Mouse (Mus musculus): ENCODE data around the gene Maneal. TPM values are rescaled to one million over a fixed set of nuclear protein-coding genes. Genes with fewer than 3 reads are reported as not detected.

The Maneal gene
- total and polyA plus RNA-seq, 3 experiments, result 0.08 TPM; not detected in 2

DNA sequence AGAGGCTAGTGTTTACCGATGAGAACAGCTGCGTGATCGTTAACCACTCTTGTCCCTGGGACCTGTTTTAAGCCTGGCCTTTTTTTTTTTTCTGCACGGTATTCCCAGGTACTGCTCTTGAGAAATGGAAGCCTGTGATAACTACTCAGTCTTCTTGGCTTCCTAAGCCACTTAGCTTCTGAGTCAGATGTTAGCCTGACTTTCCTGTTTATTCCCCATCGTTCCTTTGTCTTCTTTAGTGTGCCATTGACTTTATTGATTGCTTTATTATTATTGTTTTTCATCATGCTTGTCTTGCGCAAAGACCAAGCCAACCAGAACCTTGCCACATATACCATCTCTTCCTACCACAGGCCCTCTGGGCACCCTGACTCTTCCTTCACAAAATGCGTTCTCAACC is 51.9 kb downstream of the Maneal start:
- no peak overlapping the region for H3K27ac ChIP-seq (ENCODE audit: control insufficient read depth, low read depth, low read length)
- no peak overlapping the region for H3K9ac ChIP-seq (ENCODE audit: control insufficient read depth, low read depth, low read length, poor library complexity, severe bottlenecking)
- no peak overlapping the region for H3K4me3 ChIP-seq (ENCODE audit: control insufficient read depth in 1 of 2, insufficient read depth in 1 of 2, low read depth in 2 of 2, low read length in 2 of 2)
- DNase-seq (ENCODE audit: low read depth, low spot score), result no peak
- peaks cover 53% of the 10 kb centered on the region for H3K79me2 ChIP-seq (ENCODE audit: control insufficient read depth, insufficient read depth, low read length, poor library complexity)
- H3K36me3 ChIP-seq (ENCODE audit: control insufficient read depth in 1 of 2, insufficient read depth in 2 of 2, low read length in 2 of 2), result peaks cover 22 to 36% of the 10 kb centered on the region in 2 experiments
- H3K9me3 ChIP-seq (replicated peaks; ENCODE audit: insufficient read depth, low read length), result no peaks in the 10 kb centered on the region
- H3K27me3 ChIP-seq (ENCODE audit: control insufficient read depth in 1 of 2, insufficient read depth in 2 of 2, low read length in 2 of 2), result no peaks in the 10 kb centered on the region
- no peak for TF ChIP-seq MAX (IDR thresholded peaks at IDR 0.05; ENCODE audit: low read length)
- TF ChIP-seq ELF1 (IDR thresholded peaks at IDR 0.05; ENCODE audit: low read depth, low read length), result no peak
- TF ChIP-seq ZMIZ1 (IDR thresholded peaks at IDR 0.05; ENCODE audit: low read depth, low read length), result no peak
- no peak for TF ChIP-seq TBP (IDR thresholded peaks at IDR 0.05; ENCODE audit: low read depth, low read length)
- no peak for TF ChIP-seq USF1 (IDR thresholded peaks at IDR 0.05; ENCODE audit: low read depth, low read length)
- TF ChIP-seq CTCF (IDR thresholded peaks at IDR 0.05 in 2 of 3, conservative IDR thresholded peaks at IDR 0.05 in 1 of 3; ENCODE audit: control insufficient read depth in 1 of 3, insufficient read depth in 1 of 3, low read depth in 2 of 3, low read length in 3 of 3, poor library complexity in 1 of 3, severe bottlenecking in 1 of 3), result no peak
- H3K4me1 ChIP-seq (ENCODE audit: control insufficient read depth in 1 of 2, insufficient read depth in 2 of 2, low read length in 2 of 2), result peaks cover 0 to 31% of the 10 kb centered on the region in 2 experiments

GRCm38 (mm10) chr4:124809136-124809883 is 52.7 kb downstream of the Maneal start:
- Histone ChIP-seq H3K27me3 (ENCODE audit: control insufficient read depth in 1 of 2, insufficient read depth in 2 of 2, low read length in 2 of 2) (no peaks in the 10 kb centered on the region), H3K27ac (ENCODE audit: control insufficient read depth, low read depth, low read length) (no peak overlapping the region), H3K79me2 (ENCODE audit: control insufficient read depth, insufficient read depth, low read length, poor library complexity) (peaks cover 59% of the 10 kb centered on the region), H3K4me3 (ENCODE audit: control insufficient read depth in 1 of 2, insufficient read depth in 1 of 2, low read depth in 2 of 2, low read length in 2 of 2) (no peak overlapping the region), H3K36me3 (ENCODE audit: control insufficient read depth in 1 of 2, insufficient read depth in 2 of 2, low read length in 2 of 2) (peaks cover 25 to 38% of the 10 kb centered on the region in 2 experiments), H3K4me1 (ENCODE audit: control insufficient read depth in 1 of 2, insufficient read depth in 2 of 2, low read length in 2 of 2) (peaks cover 0 to 38% of the 10 kb centered on the region in 2 experiments), H3K9ac (ENCODE audit: control insufficient read depth, low read depth, low read length, poor library complexity, severe bottlenecking) (no peak overlapping the region), H3K9me3 (replicated peaks; ENCODE audit: insufficient read depth, low read length) (no peaks in the 10 kb centered on the region)
- DNase-seq (ENCODE audit: low read depth, low spot score), result no peak
- no peak for TF ChIP-seq USF1 (IDR thresholded peaks at IDR 0.05; ENCODE audit: low read depth, low read length)
- 0 out of 2 replicates have a peak, but pooled peaks have one; percentile 31 for TF ChIP-seq MXI1 (IDR thresholded peaks at IDR 0.05; ENCODE audit: low read depth, low read length)

GRCm38 (mm10) chr4:124808511-124808910 is 53.5 kb downstream of the Maneal start:
- H3K4me3 ChIP-seq (ENCODE audit: control insufficient read depth in 1 of 2, insufficient read depth in 1 of 2, low read depth in 2 of 2, low read length in 2 of 2), result no peak overlapping the region
- H3K4me1 ChIP-seq (ENCODE audit: control insufficient read depth in 1 of 2, insufficient read depth in 2 of 2, low read length in 2 of 2), result peaks cover 2 to 44% of the 10 kb centered on the region in 2 experiments
- no peaks in the 10 kb centered on the region for H3K27me3 ChIP-seq (ENCODE audit: control insufficient read depth in 1 of 2, insufficient read depth in 2 of 2, low read length in 2 of 2)
- no peaks in the 10 kb centered on the region for H3K9me3 ChIP-seq (replicated peaks; ENCODE audit: insufficient read depth, low read length)
- no peak overlapping the region for H3K9ac ChIP-seq (ENCODE audit: control insufficient read depth, low read depth, low read length, poor library complexity, severe bottlenecking)
- peaks cover 25 to 41% of the 10 kb centered on the region in 2 experiments for H3K36me3 ChIP-seq (ENCODE audit: control insufficient read depth in 1 of 2, insufficient read depth in 2 of 2, low read length in 2 of 2)
- no peak overlapping the region for H3K27ac ChIP-seq (ENCODE audit: control insufficient read depth, low read depth, low read length)
- no peak for DNase-seq (ENCODE audit: low read depth, low spot score)
- H3K79me2 ChIP-seq (ENCODE audit: control insufficient read depth, insufficient read depth, low read length, poor library complexity), result peaks cover 60% of the 10 kb centered on the region
- TF ChIP-seq ETS1 (IDR thresholded peaks at IDR 0.05; ENCODE audit: low read depth, low read length) (no peak), CHD1 (IDR thresholded peaks at IDR 0.05; ENCODE audit: low read depth, low read length) (no peak)

Other genes with a start within 250 kb of the Maneal start
- not detected in 2 replicates for gene Pou3f1, start 205.4 kb downstream of the Maneal start, total RNA-seq (2012; rRNA removed)
- not detected for gene Pou3f1, start 205.4 kb downstream of the Maneal start, polyA plus RNA-seq (2012; ENCODE audit: insufficient read depth in 1 of 2, insufficient read length in 2 of 2, low read depth in 1 of 2, low replicate concordance in 2 of 2, missing spikeins in 1 of 2)
- gene Utp11, start 168.6 kb downstream of the Maneal start, total RNA-seq (2012; rRNA removed), result 65.3 and 68.3 TPM in 2 replicates
- gene Utp11, start 168.6 kb downstream of the Maneal start, polyA plus RNA-seq (2012; ENCODE audit: insufficient read depth in 1 of 2, insufficient read length in 2 of 2, low read depth in 1 of 2, low replicate concordance in 2 of 2, missing spikeins in 1 of 2), result 10 to 100 TPM in 1 of 2 experiments, not detected in 1; 86.9 TPM
- 5.6 TPM in 2 replicates for gene Fhl3, start 161.5 kb downstream of the Maneal start, total RNA-seq (2012; rRNA removed)
- gene Fhl3, start 161.5 kb downstream of the Maneal start, polyA plus RNA-seq (2012; ENCODE audit: insufficient read depth in 1 of 2, insufficient read length in 2 of 2, low read depth in 1 of 2, low replicate concordance in 2 of 2, missing spikeins in 1 of 2), result 10 to 100 TPM in 1 of 2 experiments, not detected in 1; 13.8 TPM
- gene Sf3a3, start 147.4 kb downstream of the Maneal start, total RNA-seq (2012; rRNA removed), result 136 and 144 TPM in 2 replicates
- 100 to 1,000 TPM; 127 to 295 TPM for gene Sf3a3, start 147.4 kb downstream of the Maneal start, polyA plus RNA-seq (2012; ENCODE audit: insufficient read depth in 1 of 2, insufficient read length in 2 of 2, low read depth in 1 of 2, low replicate concordance in 2 of 2, missing spikeins in 1 of 2)
- gene Inpp5b, start 120.3 kb downstream of the Maneal start, total RNA-seq (2012; rRNA removed), result 27.7 and 28.6 TPM in 2 replicates
- 10 to 100 TPM in 1 of 2 experiments, not detected in 1; 52.5 TPM for gene Inpp5b, start 120.3 kb downstream of the Maneal start, polyA plus RNA-seq (2012; ENCODE audit: insufficient read depth in 1 of 2, insufficient read length in 2 of 2, low read depth in 1 of 2, low replicate concordance in 2 of 2, missing spikeins in 1 of 2)
- gene Mtf1, start 60.1 kb downstream of the Maneal start, total RNA-seq (2012; rRNA removed), result 15.5 and 17.8 TPM in 2 replicates
- gene Mtf1, start 60.1 kb downstream of the Maneal start, polyA plus RNA-seq (2012; ENCODE audit: insufficient read depth in 1 of 2, insufficient read length in 2 of 2, low read depth in 1 of 2, low replicate concordance in 2 of 2, missing spikeins in 1 of 2), result 10 to 100 TPM; 28.9 to 37.8 TPM
- 90.0 and 107 TPM in 2 replicates for gene Yrdc, start 11.5 kb downstream of the Maneal start, total RNA-seq (2012; rRNA removed)
- gene Yrdc, start 11.5 kb downstream of the Maneal start, polyA plus RNA-seq (2012; ENCODE audit: insufficient read depth in 1 of 2, insufficient read length in 2 of 2, low read depth in 1 of 2, low replicate concordance in 2 of 2, missing spikeins in 1 of 2), result 100 to 1,000 TPM in 1 of 2 experiments, not detected in 1; 105 TPM
- 40.6 and 43.4 TPM in 2 replicates for gene 1110065P20Rik, start 11.0 kb downstream of the Maneal start, total RNA-seq (2012; rRNA removed)
- 10 to 100 TPM in 1 of 2 experiments, not detected in 1; 50.9 TPM for gene 1110065P20Rik, start 11.0 kb downstream of the Maneal start, polyA plus RNA-seq (2012; ENCODE audit: insufficient read depth in 1 of 2, insufficient read length in 2 of 2, low read depth in 1 of 2, low replicate concordance in 2 of 2, missing spikeins in 1 of 2)
- not detected in 2 replicates for gene Epha10, start 18.7 kb upstream of the Maneal start, total RNA-seq (2012; rRNA removed)
- not detected for gene Epha10, start 18.7 kb upstream of the Maneal start, polyA plus RNA-seq (2012; ENCODE audit: insufficient read depth in 1 of 2, insufficient read length in 2 of 2, low read depth in 1 of 2, low replicate concordance in 2 of 2, missing spikeins in 1 of 2)
- gene 9930104L06Rik, start 74.9 kb upstream of the Maneal start, total RNA-seq (2012; rRNA removed), result 12.2 and 17.3 TPM in 2 replicates
- 10 to 100 TPM in 1 of 2 experiments, not detected in 1; 15.5 TPM for gene 9930104L06Rik, start 74.9 kb upstream of the Maneal start, polyA plus RNA-seq (2012; ENCODE audit: insufficient read depth in 1 of 2, insufficient read length in 2 of 2, low read depth in 1 of 2, low replicate concordance in 2 of 2, missing spikeins in 1 of 2)
- 108 and 112 TPM in 2 replicates for gene Cdca8, start 77.1 kb upstream of the Maneal start, total RNA-seq (2012; rRNA removed)
- 100 to 1,000 TPM in 1 of 2 experiments, not detected in 1; 202 TPM for gene Cdca8, start 77.1 kb upstream of the Maneal start, polyA plus RNA-seq (2012; ENCODE audit: insufficient read depth in 1 of 2, insufficient read length in 2 of 2, low read depth in 1 of 2, low replicate concordance in 2 of 2, missing spikeins in 1 of 2)
- gene Rspo1, start 124.3 kb upstream of the Maneal start, total RNA-seq (2012; rRNA removed), result not detected in 2 replicates
- gene Rspo1, start 124.3 kb upstream of the Maneal start, polyA plus RNA-seq (2012; ENCODE audit: insufficient read depth in 1 of 2, insufficient read length in 2 of 2, low read depth in 1 of 2, low replicate concordance in 2 of 2, missing spikeins in 1 of 2), result not detected
- 80.3 and 83.9 TPM in 2 replicates for gene Gnl2, start 154.4 kb upstream of the Maneal start, total RNA-seq (2012; rRNA removed)
- gene Gnl2, start 154.4 kb upstream of the Maneal start, polyA plus RNA-seq (2012; ENCODE audit: insufficient read depth in 1 of 2, insufficient read length in 2 of 2, low read depth in 1 of 2, low replicate concordance in 2 of 2, missing spikeins in 1 of 2), result 100 to 1,000 TPM; 110 to 226 TPM
- gene Dnali1, start 203.5 kb upstream of the Maneal start, total RNA-seq (2012; rRNA removed), result 0.16 TPM in 1 of 2 replicates, not detected in the other
- under 1 TPM in 1 of 2 experiments, not detected in 1; 0.08 TPM for gene Dnali1, start 203.5 kb upstream of the Maneal start, polyA plus RNA-seq (2012; ENCODE audit: insufficient read depth in 1 of 2, insufficient read length in 2 of 2, low read depth in 1 of 2, low replicate concordance in 2 of 2, missing spikeins in 1 of 2)
- 35.6 and 40.6 TPM in 2 replicates for gene Snip1, start 204.5 kb upstream of the Maneal start, total RNA-seq (2012; rRNA removed)
- gene Snip1, start 204.5 kb upstream of the Maneal start, polyA plus RNA-seq (2012; ENCODE audit: insufficient read depth in 1 of 2, insufficient read length in 2 of 2, low read depth in 1 of 2, low replicate concordance in 2 of 2, missing spikeins in 1 of 2), result 10 to 100 TPM; 33.4 to 62.2 TPM
- gene Meaf6, start 223.0 kb upstream of the Maneal start, total RNA-seq (2012; rRNA removed), result 26.8 and 34.9 TPM in 2 replicates
- gene Meaf6, start 223.0 kb upstream of the Maneal start, polyA plus RNA-seq (2012; ENCODE audit: insufficient read depth in 1 of 2, insufficient read length in 2 of 2, low read depth in 1 of 2, low replicate concordance in 2 of 2, missing spikeins in 1 of 2), result 10 to 100 TPM in 1 of 2 experiments, not detected in 1; 46.7 TPM

Measured in MEL (cell line).